Mouse (Mus musculus) cerebellum, adult 2 months (tissue): ENCODE data around the gene Cib1. TPM values are rescaled to one million over a fixed set of nuclear protein-coding genes. Genes with fewer than 3 reads are reported as not detected.

Source experiments
- DNase-seq, 2 experiments: peaks; one replicate each; pipeline ENCODE4 v3.0.0; 2021
- H3K27ac ChIP-seq: fragments of 200-500 bp; 2 replicates; pipeline ENCODE4 v1.5.1; 2012; ENCODE audit warnings: low read length, control low read depth, inconsistent platforms; ENCODE audit not compliant: insufficient read depth
- H3K27me3 ChIP-seq: fragments of 200-500 bp; 2 replicates; pipeline ENCODE4 v1.6.1; 2012; ENCODE audit warnings: inconsistent platforms, mild to moderate bottlenecking, low read length, moderate library complexity; ENCODE audit not compliant: control insufficient read depth, insufficient read depth
- H3K4me1 ChIP-seq: fragments of 200-500 bp; 2 replicates; pipeline ENCODE4 v1.6.1; 2011; ENCODE audit warnings: low read length; ENCODE audit not compliant: control insufficient read depth, insufficient read depth
- H3K4me3 ChIP-seq: fragments of 200-500 bp; replicated peaks from 2 replicates; pipeline ENCODE3; 2011; ENCODE audit warnings: mild to moderate bottlenecking, low read depth, low read length, control low read depth; ENCODE audit not compliant: insufficient read depth
- CTCF ChIP-seq: fragments of 200-500 bp; IDR thresholded peaks from 2 replicates; pipeline ENCODE4 v1.5.1; 2011; ENCODE audit warnings: low read depth, mild to moderate bottlenecking, control low read depth, low read length, moderate library complexity, borderline replicate concordance; ENCODE audit not compliant: insufficient read depth
- POLR2A ChIP-seq: fragments of 200-500 bp; IDR thresholded peaks from 2 replicates; pipeline ENCODE4 v1.6.1; 2011; ENCODE audit warnings: low read length, control low read depth, borderline replicate concordance; ENCODE audit not compliant: insufficient read depth
- WGBS: fragments of 180-500 bp; shearing (Covaris S2); methylation state at CpG from one replicate; pipeline ENCODE4 v1.1.7; 2018; 5-methylcytosine and 5-hydroxymethylcytosine counted together
- polyA plus RNA-seq: library from polyadenylated mRNA; depleted of rRNA; stranded (reverse); fragments of >200 nt; gene quantifications from 2 replicates; pipeline ENCODE4 v1.2.3, GENCODE M21; 2012

Cib1 gene
- polyA plus RNA-seq, 1 experiment: 40.1 TPM

DNA sequence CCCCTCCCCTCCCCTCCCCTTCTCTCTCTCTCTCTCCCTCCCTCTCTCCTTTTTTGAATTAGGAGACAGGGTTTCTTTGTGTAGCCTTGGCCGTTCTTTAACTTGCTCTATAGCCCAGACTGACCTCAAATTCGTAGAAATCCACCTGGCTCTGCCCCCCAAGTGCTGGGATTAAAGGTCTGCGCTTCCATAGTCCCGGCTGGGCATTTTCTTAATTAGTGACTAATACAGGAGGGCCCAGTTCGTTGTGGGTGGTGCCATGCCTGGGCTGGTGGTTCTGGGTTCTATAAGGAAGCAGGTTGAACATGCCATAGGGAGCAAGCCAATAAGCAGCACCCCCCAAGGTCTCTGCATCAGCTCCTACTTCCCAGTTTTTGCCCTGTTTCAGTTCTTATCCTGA is 48.6 kb downstream of the Cib1 start:
- no peak overlapping the region for H3K27ac ChIP-seq
- peaks cover 3% of the 10 kb centered on the region; the same call in 1 of the 2 replicates for H3K4me1 ChIP-seq
- H3K27me3 ChIP-seq: no peaks in the 10 kb centered on the region
- no peak for DNase-seq
- 57% methylated on average over 5 of the region's 5 CpGs for WGBS
- TF ChIP-seq CTCF: no peak
- TF ChIP-seq POLR2A: no peak
- H3K4me3 ChIP-seq: no peak overlapping the region

DNA sequence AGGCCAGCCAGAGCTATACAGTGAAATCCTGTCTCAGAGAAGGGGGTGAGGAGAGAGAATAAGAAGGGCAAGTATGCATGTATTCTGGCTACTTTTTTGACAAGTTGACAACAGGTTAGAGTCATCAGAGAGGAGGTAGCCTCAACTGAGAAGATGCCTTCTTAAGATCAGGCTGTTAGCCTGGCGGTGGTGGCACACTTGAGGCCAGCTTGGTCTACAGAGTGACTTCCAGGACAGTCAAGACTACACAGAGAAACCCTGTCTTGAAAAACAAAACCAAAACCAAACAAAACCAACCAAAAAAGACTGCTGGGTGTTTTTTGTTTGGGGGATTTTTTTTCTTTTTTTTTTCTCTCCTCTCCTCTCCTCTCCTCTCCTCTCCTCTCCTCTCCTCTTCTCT is 49.1 kb downstream of the Cib1 start:
- Histone ChIP-seq H3K4me1 (peaks cover 3% of the 10 kb centered on the region; the same call in 1 of the 2 replicates), H3K27ac (no peak overlapping the region), H3K4me3 (no peak overlapping the region), H3K27me3 (no peaks in the 10 kb centered on the region)
- TF ChIP-seq POLR2A (no peak), CTCF (no peak)
- 100% methylated on average over 1 of the region's 1 CpGs for WGBS
- no peak for DNase-seq

DNA sequence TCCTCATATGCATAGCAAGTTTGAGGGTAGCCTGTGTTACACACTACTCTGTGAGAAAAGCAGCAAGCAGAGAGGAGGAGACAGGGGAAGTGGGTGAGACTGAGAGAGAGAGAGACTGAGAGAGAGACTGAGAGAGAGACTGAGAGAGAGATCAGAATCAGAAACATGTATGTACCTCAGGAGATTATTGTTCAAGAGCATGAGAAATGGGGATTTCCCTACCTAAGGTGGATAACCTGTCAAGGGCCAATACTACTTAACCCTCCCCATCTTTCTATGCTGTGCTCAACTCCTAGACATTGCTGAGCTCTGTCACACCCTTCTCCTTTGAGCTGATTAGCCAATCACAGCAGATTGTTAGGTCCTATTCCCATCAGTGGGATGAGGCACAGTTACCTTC is 50.5 kb downstream of the Cib1 start:
- DNase-seq: no peak
- Histone ChIP-seq H3K4me1 (no peaks in the 10 kb centered on the region), H3K27ac (no peak overlapping the region), H3K27me3 (no peaks in the 10 kb centered on the region), H3K4me3 (no peak overlapping the region)
- TF ChIP-seq CTCF (no peak), POLR2A (no peak)

DNA sequence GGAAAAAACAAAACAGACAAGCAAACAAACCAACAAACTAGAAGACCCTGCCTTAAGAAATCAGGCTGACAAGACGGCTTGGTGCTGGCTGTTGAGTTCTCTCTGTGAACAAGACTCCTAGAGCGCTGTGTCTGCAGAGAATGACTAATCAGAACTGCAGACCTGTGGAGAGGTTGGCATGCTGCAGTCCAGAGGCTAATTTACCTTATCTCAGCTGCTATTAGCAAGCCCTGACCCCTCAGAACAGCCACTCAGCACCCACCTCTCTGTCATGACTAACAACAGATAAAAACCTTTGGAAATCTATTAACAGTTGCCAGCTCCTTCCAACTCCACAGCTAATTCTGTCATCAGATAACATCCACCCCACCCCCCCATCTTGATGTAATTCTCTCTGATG is 51.5 kb downstream of the Cib1 start:
- no peak overlapping the region for H3K27ac ChIP-seq
- WGBS: 73% methylated on average over 2 of the region's 2 CpGs
- no peaks in the 10 kb centered on the region for H3K4me1 ChIP-seq
- DNase-seq: no peak
- TF ChIP-seq POLR2A (no peak), CTCF (no peak)
- H3K27me3 ChIP-seq: no peaks in the 10 kb centered on the region
- H3K4me3 ChIP-seq: no peak overlapping the region

- TF ChIP-seq CTCF (no peak), POLR2A (no peak)
- H3K27me3 ChIP-seq: no peaks in the 10 kb centered on the region
- DNase-seq: no peak
- no peaks in the 10 kb centered on the region for H3K4me1 ChIP-seq
- H3K4me3 ChIP-seq: no peak overlapping the region
- WGBS: 75% methylated on average over 3 of the region's 3 CpGs
- no peak overlapping the region for H3K27ac ChIP-seq
Measured at GRCm38 (mm10) chr7:80180202-80180601, 52.4 kb downstream of the Cib1 start.

DNA sequence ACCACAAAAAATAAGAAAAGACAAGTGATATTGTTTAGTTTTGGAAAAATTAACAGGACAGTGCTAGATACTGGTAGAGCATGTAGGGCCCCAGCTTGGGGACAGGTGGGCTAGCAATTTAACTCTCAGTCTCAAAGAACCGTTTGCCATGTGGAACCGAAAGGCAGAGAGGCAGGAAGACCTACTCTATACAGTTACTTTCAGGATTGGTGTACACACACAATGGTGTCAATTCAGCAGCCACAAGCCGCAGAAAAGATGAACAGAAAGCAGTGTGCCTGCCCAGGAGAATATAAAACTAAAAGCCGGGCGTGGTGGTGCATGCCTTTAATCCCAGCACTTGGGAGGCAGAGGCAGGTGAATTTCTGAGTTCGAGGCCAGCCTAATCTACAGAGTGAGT is 52.8 kb downstream of the Cib1 start:
- TF ChIP-seq POLR2A (no peak), CTCF (no peak)
- no peak overlapping the region for H3K4me3 ChIP-seq
- no peak overlapping the region for H3K27ac ChIP-seq
- H3K27me3 ChIP-seq: no peaks in the 10 kb centered on the region
- 88% methylated on average over 6 of the region's 6 CpGs for WGBS
- no peak for DNase-seq
- H3K4me1 ChIP-seq: no peaks in the 10 kb centered on the region

- WGBS: 96% methylated on average over 6 of the region's 6 CpGs
- H3K27me3 ChIP-seq: no peaks in the 10 kb centered on the region
- TF ChIP-seq POLR2A (no peak), CTCF (no peak)
- no peak overlapping the region for H3K27ac ChIP-seq
- no peaks in the 10 kb centered on the region for H3K4me1 ChIP-seq
- DNase-seq: no peak
- H3K4me3 ChIP-seq: no peak overlapping the region
Measured at GRCm38 (mm10) chr7:80179327-80179726, 53.3 kb downstream of the Cib1 start.

GRCm38 (mm10) chr7:80178037-80178729 is 54.4 kb downstream of the Cib1 start:
- TF ChIP-seq CTCF: no peak
- TF ChIP-seq POLR2A: no peak
- Histone ChIP-seq H3K4me3 (no peak overlapping the region), H3K4me1 (no peaks in the 10 kb centered on the region), H3K27ac (no peak overlapping the region), H3K27me3 (no peaks in the 10 kb centered on the region)
- WGBS: 91% methylated on average over 10 of the region's 10 CpGs
- no peak for DNase-seq
